Mouse (Mus musculus) Muller cell, postnatal 12 days (primary cell): ENCODE data around the gene Dennd2c.
A peak's percentile ranks its signal among the peaks of the same experiment; 100 is the strongest.
"Not testable (repeated sequence)": the region's sequence is repeated elsewhere in the genome, so short reads cannot be mapped to it uniquely, and the experiment has no call there.

Experiments used
- DNase-seq: peaks from one replicate; pipeline ENCODE4 v3.0.0-alpha.2; 2015; ENCODE audit errors: inconsistent ontology term

Gene Dennd2c

DNA sequence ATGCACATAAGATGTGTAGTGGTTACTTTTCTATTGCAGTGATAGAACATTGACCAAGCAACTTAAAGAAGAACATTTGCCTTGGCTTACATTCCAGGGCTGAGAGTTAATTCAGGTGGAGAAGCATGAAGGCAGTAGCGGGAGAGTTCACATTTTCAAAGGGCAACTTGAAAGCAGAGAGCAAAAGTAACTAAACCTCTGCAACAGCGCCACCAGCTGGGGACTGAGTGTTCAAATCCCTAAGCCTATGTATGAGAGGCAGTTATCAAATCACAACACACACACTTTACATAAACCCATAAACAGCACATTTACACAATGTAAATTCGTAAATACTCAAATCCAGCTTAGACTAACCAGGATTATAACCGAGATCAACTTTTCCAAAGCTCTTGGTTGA is 67.4 kb downstream of the Dennd2c start:
- peak; percentile 49 for DNase-seq

DNA sequence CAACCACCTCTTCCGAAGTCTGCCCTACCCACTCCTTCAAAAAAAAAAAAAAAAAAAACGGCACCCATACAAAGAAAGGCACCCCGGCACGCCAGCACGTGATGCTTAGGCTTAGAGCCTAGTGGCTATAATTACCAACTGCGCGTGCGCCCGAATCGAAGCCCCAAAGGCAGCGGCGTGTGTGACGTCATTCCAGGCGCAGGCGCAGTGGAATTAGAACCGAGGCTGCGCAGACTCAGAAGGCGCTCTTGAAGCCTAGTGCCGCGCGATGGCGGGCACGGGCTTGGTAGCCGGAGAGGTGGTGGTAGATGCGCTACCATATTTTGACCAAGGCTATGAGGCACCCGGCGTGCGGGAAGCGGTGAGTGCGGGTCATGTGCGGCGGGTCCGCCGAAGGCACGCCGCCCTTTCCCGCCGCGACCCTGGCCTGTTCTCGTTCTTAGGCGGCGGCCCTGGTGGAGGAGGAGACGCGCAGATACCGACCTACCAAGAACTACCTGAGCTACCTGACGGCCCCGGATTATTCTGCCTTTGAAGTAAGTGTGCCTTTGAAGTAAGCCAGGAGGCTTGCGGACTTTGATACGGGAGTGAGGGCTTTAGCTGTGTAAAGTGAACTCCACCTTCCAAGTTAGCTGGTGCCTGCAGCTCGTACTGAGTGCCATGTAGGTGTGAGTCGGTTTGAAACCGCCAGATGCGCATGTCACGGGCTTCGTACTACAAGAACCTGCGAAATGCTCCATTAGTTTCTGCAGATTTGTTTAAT is 69.3 kb downstream of the Dennd2c start, which contains the start of gene Bcas2:
Gene Bcas2, plus strand, starts transcription at position 151 of the 763 bp plus-strand sequence.
- peak; percentile 95 for DNase-seq

DNA sequence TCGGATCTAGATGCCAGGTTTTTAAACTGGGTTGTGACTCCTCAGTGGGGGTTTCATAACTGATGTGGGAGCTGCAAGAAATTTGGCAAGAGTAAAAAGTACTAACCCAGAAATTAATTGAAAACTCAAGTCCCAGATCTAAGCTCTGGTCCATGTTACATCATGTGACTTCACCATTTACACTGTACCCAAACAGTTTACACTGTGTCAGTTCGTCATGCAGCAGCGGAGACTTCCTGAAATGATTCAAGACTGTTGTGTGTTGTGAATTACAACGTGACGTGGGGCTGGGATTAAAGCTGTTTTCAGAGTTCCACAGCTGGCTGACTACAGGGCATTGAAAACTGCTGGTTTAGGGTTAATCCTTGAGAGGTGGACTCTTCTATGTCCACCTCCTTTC is 70.2 kb downstream of the Dennd2c start:
- DNase-seq: no peak

DNA sequence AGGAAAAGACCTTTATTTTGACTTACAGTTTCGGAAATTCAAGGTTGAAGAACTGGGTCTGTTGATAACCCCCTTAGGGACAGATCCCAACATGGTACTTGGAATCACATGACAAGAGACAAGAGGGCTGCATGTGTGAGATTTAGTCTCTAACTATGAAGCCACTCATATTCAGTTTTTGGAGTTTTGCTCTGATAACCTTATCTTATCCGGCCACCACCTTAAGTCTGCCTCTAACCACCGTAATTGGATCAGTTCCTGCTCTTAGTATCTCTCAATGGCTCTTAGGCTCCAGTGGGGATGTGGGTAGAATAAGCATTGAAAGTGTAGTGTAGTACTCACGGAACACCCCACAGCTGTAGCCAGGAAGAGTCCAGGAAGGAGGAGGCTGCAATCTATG is 74.3 kb downstream of the Dennd2c start:
- DNase-seq: no peak

DNA sequence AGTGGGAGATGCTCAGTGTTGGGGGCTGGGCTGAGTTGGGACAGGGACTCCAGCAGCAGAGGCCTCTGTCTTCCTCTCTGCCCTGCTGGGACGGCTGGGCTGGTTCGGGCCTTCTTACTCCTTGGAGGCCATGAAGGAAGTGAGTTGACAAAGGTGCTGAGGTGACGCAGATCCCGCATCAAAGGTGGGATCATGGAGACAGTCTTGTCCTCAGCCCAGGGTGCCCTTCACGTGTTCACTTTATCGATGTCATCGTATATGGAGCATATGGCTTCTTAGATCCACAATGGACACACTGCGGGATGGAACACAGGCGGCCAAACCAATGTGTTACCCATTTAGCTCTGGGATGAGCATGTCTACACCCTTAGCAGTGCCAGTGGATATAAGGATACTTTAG is 77.1 kb downstream of the Dennd2c start:
- no peak for DNase-seq

DNA sequence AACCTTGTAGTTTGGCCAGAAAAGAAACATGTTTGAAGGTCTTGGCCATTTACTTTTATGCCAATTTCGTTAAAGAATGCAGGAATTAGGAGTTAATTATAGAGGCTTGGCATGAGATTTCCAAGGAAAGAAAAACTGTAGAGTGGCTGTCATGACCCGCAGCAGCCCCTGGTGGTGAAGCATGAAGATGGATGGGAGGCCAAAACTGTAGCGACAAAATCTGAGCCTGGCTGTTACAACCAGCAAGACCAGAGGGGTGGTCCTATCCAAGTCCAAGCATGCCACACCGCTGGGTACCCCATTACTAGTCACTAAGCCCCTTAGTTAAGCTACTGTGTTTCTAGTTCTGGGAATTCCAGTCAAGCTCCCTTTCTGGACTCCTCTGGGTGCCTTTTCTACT is 78.8 kb downstream of the Dennd2c start:
- no peak for DNase-seq

DNA sequence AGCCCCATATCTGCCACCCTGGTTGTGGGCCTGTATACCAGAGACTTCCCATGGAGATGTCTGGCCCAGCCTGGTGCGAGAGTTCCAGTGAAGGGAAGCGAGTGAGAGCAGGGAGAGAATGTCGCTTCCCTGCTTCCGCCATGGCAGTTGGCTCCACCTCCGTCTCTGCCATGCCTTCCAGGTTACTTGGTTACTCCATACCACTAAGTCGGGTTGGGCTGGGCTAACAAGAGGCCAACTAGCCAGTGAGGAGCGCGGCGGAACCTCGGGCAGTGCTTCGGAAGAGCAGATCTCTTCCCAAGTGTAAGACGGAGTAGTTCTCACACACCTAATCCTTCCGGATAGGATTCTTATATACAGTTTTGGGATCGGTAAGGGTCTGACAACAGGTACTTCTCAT is 80.4 kb downstream of the Dennd2c start:
- DNase-seq: no peak

DNA sequence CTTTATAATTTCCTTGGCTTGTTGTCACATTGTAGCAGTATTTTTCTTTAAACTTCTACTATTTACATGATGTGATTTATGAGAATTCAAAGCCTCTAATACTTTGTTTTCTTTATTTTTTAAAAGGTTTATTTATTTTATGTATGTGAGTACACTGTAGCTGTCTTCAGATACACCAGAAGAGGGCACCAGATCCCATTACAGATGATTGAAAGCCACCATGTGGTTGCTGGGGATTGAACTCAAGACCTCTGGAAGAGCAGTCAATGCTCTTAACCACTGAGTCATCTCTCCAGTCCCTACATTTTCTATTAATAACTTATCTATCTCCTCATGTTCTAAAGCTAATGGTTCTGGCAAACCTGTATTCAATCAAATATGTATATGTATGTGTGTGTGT is 82.1 kb downstream of the Dennd2c start:
- DNase-seq: not testable (repeated sequence)

DNA sequence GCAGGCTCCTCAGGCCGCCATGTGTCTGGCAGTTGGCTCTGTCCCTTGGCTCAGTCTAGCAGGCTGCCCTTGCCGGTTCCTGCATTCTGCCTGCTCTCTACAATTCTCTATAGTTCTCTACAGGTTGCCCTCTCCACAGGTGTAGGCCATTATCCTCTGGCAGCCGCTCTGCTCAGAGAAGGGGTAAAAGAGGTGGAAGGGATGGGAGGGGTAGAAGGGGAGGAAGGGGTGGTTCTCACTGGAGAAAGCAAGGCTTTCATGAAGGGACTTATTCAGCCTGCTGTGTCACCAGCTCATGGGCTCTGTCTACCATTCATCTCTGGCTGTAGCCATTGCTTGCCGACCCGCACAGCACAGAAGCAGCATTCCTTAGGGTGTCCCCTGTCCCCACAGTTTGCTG is 86.0 kb downstream of the Dennd2c start:
- no peak for DNase-seq

DNA sequence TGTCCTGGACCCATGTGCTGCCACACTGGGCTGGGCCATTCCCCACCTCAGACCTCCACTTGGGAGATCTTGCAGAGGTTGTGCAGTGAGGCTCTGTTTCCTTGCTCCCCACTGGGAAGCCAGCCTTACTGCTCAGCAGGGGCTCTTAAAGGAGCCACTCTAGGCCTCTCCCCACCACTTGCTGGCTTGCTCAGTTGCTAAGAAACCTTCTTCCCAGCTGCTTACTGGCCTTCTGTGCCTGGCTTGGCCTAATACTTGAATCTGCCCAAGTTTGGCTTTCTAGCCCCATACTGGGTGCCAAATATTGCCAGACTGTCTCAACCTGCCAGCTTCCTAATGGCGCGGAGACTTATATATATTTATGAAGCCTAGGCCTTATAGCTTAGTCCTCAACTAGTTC is 86.5 kb downstream of the Dennd2c start:
- no peak for DNase-seq

DNA sequence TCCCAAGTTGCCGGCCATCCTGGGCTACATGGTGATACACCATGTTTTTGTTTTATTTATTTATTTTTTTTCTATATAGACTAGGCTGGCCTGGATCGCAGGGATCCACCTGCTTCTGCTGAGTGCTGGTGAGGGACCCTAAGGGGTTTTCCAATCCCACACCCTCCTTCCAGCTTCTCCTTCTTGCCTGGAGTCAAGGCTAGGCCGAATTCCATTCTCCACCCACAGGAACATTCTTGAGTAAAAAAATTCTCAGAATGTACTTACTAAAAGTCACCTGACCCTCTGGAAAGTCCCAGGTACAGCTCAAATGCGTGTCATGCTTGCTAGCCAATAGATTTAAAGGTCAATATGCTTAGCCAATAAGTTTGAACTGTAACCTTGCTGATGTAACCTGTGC is 89.8 kb downstream of the Dennd2c start:
- DNase-seq: no peak

DNA sequence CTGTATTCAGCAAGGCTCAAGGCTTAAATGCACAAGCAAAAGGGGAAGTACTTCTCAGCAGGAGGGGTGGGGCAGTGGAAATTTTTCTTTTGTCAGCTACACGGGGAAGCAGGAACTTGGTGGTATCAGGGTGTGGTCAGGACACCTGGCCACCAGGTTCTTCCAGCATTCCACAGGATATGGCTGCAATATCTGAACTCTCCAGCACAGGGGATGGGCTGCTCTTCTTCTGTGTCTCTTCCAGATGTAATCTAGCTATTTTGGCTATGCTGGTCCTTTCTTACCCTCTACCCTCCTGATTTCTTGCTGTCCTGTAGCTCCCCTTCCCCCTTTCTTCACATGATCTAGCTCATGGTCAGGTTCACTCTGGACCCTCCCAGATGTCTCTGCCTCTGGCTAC is 90.8 kb downstream of the Dennd2c start:
- DNase-seq: no peak

DNA sequence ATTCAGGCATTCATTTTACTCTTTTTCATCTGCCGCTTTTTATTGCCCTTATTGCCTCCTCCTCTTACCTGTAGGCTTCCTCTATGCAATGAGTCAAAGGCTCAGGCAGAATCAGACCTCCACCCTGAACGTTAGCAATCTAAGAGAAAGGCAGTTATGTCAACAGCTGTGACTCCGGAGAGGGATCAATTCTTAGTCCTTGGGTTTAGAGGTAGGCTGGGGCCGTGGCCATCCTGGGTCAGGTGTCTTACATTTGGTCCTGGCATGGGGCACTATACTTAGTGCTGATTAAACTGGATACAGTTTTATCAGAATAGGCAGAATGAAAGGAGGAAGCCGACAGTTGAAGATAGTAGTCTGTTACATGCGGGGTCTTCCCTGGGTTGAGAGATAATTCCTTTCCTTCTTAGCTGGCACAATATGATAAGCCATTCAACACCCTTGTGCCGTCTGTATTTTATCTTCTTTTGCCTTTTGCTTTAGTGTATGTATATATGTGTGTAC is 94.0 kb downstream of the Dennd2c start:
- no peak for DNase-seq

DNA sequence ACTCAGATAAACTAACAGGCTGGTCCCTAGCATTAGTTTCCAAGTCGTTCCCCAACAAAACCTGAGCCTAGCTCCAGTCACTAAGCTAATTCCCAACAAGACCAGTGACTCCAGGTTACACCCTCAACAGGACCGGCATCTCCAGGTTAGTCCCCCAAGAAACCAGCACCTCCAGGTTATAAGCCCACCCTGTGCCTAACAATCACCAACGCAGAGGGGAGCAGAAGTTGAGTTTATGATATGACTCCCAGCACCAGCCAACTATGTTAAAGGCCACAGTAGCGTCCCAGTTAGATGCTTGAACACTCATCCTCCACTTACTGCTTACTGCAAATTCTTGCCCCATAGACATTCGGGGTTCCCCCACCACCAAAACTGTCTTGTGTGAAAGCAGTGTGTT is 97.0 kb downstream of the Dennd2c start:
- DNase-seq: no peak

DNA sequence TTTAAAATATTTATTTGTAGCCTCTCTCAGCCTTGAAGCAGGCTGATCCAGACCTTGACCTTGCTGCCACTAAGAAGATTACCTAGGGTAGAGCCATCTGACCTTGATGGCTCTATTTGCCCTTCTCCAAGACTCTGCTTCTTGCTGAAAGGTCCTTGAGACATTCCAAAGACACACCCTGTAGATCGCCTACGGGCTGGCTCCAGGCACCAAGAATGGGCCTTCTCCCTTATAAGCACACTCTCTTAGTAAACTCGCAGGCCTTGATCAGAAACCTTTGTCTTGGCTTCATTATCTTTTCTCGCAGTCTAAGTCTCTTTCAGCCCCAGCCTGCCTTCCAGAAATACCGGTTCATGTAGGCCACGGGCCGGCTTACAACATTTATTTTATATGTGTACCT is 98.7 kb downstream of the Dennd2c start:
- DNase-seq: not testable (repeated sequence)

DNA sequence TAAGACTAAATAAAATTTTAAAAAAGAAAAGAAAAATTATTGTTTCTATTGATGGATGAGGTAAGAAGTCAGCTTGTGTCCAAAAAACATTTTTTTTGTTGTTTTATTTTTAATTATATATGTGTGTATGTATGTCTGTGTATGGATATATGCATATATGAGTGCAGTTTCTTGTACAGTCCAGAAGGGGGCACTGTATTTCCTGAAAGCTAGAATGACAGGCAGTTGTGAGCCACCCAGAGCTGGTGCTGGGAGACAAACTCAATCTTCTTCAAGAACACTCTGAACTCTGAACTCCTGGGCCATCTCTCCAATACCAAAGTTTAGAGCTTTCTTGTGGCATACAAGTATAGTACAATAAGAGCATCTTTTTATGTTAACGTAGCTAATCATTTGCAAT is 101.2 kb downstream of the Dennd2c start:
- no peak for DNase-seq

DNA sequence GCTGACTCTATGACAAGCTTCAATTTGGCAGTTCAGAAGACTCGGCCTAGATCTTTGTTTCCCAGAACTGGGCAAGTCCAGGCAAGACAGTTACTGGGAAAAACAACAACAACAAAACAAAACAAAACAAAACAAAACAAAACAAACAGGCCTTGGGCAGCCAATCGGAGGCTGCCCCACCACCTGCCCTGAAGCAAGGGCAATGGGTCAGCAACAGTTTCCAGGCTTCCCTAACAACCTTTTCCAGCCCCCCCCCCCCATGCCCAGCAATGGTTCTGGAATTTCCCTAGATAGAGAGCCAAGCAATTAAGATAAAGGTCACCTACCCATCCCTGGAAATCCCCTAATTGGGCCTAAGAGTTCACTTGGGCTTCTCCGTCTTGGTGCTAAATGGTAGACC is 102.0 kb downstream of the Dennd2c start:
- DNase-seq: peak; percentile 22

DNA sequence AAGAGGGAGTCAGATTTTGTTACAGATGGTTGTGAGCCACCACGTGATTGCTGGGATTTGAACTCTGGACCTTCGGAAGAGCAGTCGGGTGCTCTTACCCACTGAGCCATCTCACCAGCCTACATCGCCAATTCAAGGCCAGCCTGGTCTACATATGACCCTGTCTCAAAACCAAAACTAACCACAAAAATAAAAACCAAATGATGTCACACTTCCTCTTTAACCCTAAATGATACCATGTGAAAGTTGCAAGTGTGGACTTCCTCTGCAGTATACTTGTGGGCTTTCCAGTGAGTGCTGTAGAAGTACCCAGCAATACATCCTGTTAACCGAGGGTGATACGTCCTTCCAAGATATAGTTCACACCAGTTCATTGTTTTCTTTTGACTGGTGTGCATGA is 104.0 kb downstream of the Dennd2c start:
- DNase-seq: no peak

DNA sequence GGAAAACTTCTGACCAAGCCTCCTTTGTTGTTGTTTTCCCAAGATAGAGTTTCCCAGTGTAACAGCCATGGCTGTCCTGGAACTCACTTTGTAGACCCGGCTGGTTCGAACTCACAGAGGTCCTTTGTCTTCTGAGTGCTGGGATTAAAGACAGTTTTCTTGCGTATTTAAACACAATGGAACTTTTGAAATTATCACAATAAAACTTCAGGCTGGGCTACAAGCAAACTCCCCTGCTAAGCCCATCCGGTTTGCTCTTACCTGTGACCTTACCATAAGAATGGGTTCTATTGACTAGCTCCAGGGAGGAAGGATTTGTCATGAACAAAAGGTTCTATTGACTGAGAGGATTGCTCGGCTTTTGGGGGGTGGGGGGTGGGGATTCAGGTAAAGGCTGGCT is 105.3 kb downstream of the Dennd2c start:
- no peak for DNase-seq

DNA sequence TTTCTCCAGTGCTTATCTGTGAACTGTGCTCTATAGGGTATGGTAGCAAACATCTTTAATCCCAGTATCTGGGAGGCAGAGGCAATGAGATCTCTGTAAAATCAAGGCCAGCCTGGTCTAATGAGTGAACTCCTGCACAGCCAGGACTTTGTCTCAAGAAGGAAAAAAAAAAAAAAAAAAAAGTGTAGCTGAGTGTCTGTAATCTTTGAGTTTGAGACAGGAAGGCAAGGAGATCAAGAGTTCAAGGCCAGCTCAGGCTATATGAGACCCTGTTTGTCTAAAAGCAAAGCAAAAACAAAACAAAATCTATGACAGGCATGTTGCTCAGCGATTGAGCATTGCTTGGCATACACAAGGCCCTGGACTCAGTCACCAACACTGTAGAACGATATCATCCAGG is 105.8 kb downstream of the Dennd2c start:
- no peak for DNase-seq

DNA sequence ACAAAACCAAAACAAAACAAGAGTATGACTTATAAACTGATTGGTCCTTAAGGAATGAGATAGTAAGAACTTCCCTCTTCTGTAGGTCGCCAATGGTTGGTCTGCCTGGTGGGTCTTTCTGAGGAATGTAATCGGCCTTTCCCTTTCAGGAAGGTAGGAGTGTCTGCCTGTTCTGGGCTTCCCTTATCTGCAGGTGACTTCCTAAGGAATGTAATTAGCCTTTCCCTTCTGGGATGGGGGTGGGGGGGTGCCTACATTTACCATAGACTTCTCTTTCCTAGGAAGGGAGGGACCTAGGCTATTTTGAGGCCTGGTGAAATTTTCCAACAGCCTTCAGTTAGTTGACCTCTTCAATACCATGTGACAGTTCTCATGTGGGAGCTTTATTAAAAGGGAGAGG is 108.7 kb downstream of the Dennd2c start:
- DNase-seq: no peak

DNA sequence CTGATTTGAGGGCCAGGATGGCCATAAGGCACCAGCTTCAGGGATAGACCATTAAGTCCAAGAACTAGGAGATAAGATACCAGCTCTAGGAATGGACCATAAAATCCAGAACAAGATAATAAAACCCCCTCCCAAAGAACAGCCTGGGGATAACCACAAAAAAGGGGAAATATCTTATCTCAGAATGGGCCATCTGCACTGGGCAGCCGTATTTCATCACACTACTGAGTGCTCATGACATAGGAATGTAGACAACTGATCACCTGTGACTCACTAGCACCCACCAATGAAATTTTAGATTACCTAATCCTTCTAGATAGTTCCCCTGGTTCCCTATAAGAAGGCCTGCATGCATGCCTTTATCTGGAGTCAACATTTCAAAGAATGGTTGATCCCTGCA is 109.7 kb downstream of the Dennd2c start:
- DNase-seq: no peak

DNA sequence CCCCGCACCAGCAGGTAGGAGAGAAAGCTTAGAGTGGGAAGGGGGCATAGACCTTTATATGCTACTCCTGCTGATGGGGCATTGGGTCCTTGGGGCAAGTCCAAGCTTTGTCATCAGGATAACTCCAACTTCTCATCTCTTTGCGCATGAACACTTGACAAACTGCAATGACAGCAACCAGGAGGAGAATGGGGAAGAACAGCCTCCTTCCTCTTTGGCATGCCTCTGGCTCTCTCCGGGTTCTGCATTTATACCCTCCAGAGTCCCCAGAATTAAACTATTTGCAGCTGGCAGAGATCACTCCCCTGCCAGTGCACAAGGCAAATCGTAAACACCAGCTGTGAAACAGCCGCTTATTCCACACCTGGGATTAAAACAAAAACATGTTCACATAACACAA is 111.1 kb downstream of the Dennd2c start:
- no peak for DNase-seq
